Mouse (Mus musculus): ENCODE results near the gene Jkamp. TPM values are rescaled to one million over a fixed set of nuclear protein-coding genes. Genes with fewer than 3 reads are reported as not detected.

Gene Jkamp
- total and polyA plus RNA-seq, 3 experiments: 14.9 to 25.0 TPM; not detected in 1

GRCm38 (mm10) chr12:72096966-72097365, 11.6 kb downstream of the Jkamp start:
- no peaks in the 10 kb centered on the region for H3K9me3 ChIP-seq (replicated peaks; ENCODE audit: insufficient read depth, low read length)
- H3K4me1 ChIP-seq (ENCODE audit: control insufficient read depth in 1 of 2, insufficient read depth in 2 of 2, low read length in 2 of 2): no peaks in the 10 kb centered on the region
- no peaks in the 10 kb centered on the region for H3K79me2 ChIP-seq (ENCODE audit: control insufficient read depth, insufficient read depth, low read length, poor library complexity)
- no peak overlapping the region for H3K27ac ChIP-seq (ENCODE audit: control insufficient read depth, low read depth, low read length)
- TF ChIP-seq CHD2 (IDR thresholded peaks at IDR 0.05; ENCODE audit: low read length) (no peak), USF2 (IDR thresholded peaks at IDR 0.05; ENCODE audit: borderline replicate concordance in 1 of 2, insufficient read depth in 1 of 2, low read depth in 1 of 2, low read length in 2 of 2) (no peak), TAL1 (IDR thresholded peaks at IDR 0.05; ENCODE audit: low read length) (no peak), KAT2A (conservative IDR thresholded peaks at IDR 0.05; ENCODE audit: low read depth, low read length) (no peak), MXI1 (IDR thresholded peaks at IDR 0.05; ENCODE audit: low read depth, low read length) (no peak), POLR2AphosphoS5 (IDR thresholded peaks at IDR 0.05; ENCODE audit: borderline replicate concordance, low read depth, low read length) (no peak), TCF12 (IDR thresholded peaks at IDR 0.05; ENCODE audit: low read depth, low read length) (no peak), GATA1 (IDR thresholded peaks at IDR 0.05; ENCODE audit: low read depth, low read length) (no peak), MEF2A (IDR thresholded peaks at IDR 0.05; ENCODE audit: extremely low read depth, insufficient replicate concordance, low read depth, low read length, poor library complexity, severe bottlenecking) (no peak), ELF1 (IDR thresholded peaks at IDR 0.05; ENCODE audit: low read depth, low read length) (no peak), POLR2A (IDR thresholded peaks at IDR 0.05; ENCODE audit: control insufficient read depth in 1 of 2, insufficient read depth in 1 of 2, low read depth in 1 of 2, low read length in 2 of 2, poor library complexity in 1 of 2) (no peak), RAD21 (IDR thresholded peaks at IDR 0.05; ENCODE audit: low read depth, low read length) (no peak), MAZ (IDR thresholded peaks at IDR 0.05; ENCODE audit: low read depth, low read length) (no peak), ZNF384 (IDR thresholded peaks at IDR 0.05; ENCODE audit: low read depth, low read length) (no peak)
- no peak overlapping the region for H3K4me3 ChIP-seq (ENCODE audit: control insufficient read depth in 1 of 2, insufficient read depth in 1 of 2, low read depth in 2 of 2, low read length in 2 of 2)
- H3K9ac ChIP-seq (ENCODE audit: control insufficient read depth, low read depth, low read length, poor library complexity, severe bottlenecking): no peak overlapping the region
- no peaks in the 10 kb centered on the region for H3K27me3 ChIP-seq (ENCODE audit: control insufficient read depth in 1 of 2, insufficient read depth in 2 of 2, low read length in 2 of 2)
- no peak for DNase-seq (ENCODE audit: low read depth, low spot score)
- H3K36me3 ChIP-seq (ENCODE audit: control insufficient read depth in 1 of 2, insufficient read depth in 2 of 2, low read length in 2 of 2): no peaks in the 10 kb centered on the region

- no peaks in the 10 kb centered on the region for H3K36me3 ChIP-seq (ENCODE audit: control insufficient read depth in 1 of 2, insufficient read depth in 2 of 2, low read length in 2 of 2)
- TF ChIP-seq MXI1 (IDR thresholded peaks at IDR 0.05; ENCODE audit: low read depth, low read length): no peak
- TF ChIP-seq CHD2 (IDR thresholded peaks at IDR 0.05; ENCODE audit: low read length): no peak
- H3K27ac ChIP-seq (ENCODE audit: control insufficient read depth, low read depth, low read length): no peak overlapping the region
- no peak overlapping the region for H3K4me3 ChIP-seq (ENCODE audit: control insufficient read depth in 1 of 2, insufficient read depth in 1 of 2, low read depth in 2 of 2, low read length in 2 of 2)
- H3K9me3 ChIP-seq (replicated peaks; ENCODE audit: insufficient read depth, low read length): no peaks in the 10 kb centered on the region
- no peaks in the 10 kb centered on the region; a peak in 2 of 4 replicates for H3K4me1 ChIP-seq (ENCODE audit: control insufficient read depth in 1 of 2, insufficient read depth in 2 of 2, low read length in 2 of 2)
- DNase-seq (ENCODE audit: low read depth, low spot score): no peak
- no peaks in the 10 kb centered on the region for H3K27me3 ChIP-seq (ENCODE audit: control insufficient read depth in 1 of 2, insufficient read depth in 2 of 2, low read length in 2 of 2)
- H3K79me2 ChIP-seq (ENCODE audit: control insufficient read depth, insufficient read depth, low read length, poor library complexity): no peaks in the 10 kb centered on the region
- no peak overlapping the region for H3K9ac ChIP-seq (ENCODE audit: control insufficient read depth, low read depth, low read length, poor library complexity, severe bottlenecking)
These were observed 17.4 kb downstream of the Jkamp start for GRCm38 (mm10) chr12:72102776-72103175.

- Histone ChIP-seq H3K79me2 (ENCODE audit: control insufficient read depth, insufficient read depth, low read length, poor library complexity) (no peaks in the 10 kb centered on the region), H3K27ac (ENCODE audit: control insufficient read depth, low read depth, low read length) (no peak overlapping the region), H3K9me3 (replicated peaks; ENCODE audit: insufficient read depth, low read length) (no peaks in the 10 kb centered on the region), H3K9ac (ENCODE audit: control insufficient read depth, low read depth, low read length, poor library complexity, severe bottlenecking) (no peak overlapping the region), H3K27me3 (ENCODE audit: control insufficient read depth in 1 of 2, insufficient read depth in 2 of 2, low read length in 2 of 2) (peaks cover 0 to 1% of the 10 kb centered on the region in 2 experiments; a peak in 1 of 4 replicates), H3K36me3 (ENCODE audit: control insufficient read depth in 1 of 2, insufficient read depth in 2 of 2, low read length in 2 of 2) (no peaks in the 10 kb centered on the region), H3K4me1 (ENCODE audit: control insufficient read depth in 1 of 2, insufficient read depth in 2 of 2, low read length in 2 of 2) (no peaks in the 10 kb centered on the region; a peak in 2 of 4 replicates), H3K4me3 (ENCODE audit: control insufficient read depth in 1 of 2, insufficient read depth in 1 of 2, low read depth in 2 of 2, low read length in 2 of 2) (no peak overlapping the region)
- DNase-seq (ENCODE audit: low read depth, low spot score): no peak
- no peak for TF ChIP-seq UBTF (IDR thresholded peaks at IDR 0.05; ENCODE audit: borderline replicate concordance, insufficient read depth, low read depth, low read length)
- TF ChIP-seq JUND (IDR thresholded peaks at IDR 0.05; ENCODE audit: low read depth, low read length): no peak
These were observed 18.6 kb downstream of the Jkamp start for GRCm38 (mm10) chr12:72104027-72104426.
